Mouse (Mus musculus): ENCODE data around the gene Fbxl13. TPM values are rescaled to one million over a fixed set of nuclear protein-coding genes. Genes with fewer than 3 reads are reported as not detected.

The Fbxl13 gene
- polyA plus RNA-seq, 1 experiment from 2014 or later = 0.32 TPM

DNA sequence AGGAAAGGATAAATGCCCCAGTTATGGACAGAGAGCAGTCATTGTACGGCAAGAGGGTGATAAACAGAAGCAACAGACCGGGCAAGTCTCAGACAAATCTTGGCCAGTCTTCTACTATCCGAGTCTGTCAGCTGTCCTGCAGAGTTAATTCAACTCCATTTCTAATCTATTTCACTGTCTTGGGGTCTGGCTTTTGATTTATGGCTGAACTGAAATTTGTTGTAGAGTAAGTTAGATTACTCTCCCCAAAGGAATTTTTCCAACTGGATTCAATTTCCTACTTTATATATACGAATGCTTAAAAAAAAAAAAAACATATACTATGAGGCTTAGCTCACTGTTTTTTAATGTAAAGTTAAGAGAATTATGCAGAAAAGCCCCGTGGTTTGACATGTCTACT, 158.6 kb downstream of the Fbxl13 start:
- no peaks in the 10 kb centered on the region for H3K27me3 ChIP-seq
- WGBS = 90% methylated on average over 5 of the region's 5 CpGs
- no peaks in the 10 kb centered on the region for H3K36me3 ChIP-seq (replicated peaks)
- no peak overlapping the region for H3K4me2 ChIP-seq
- H3K27ac ChIP-seq = no peak overlapping the region
- H3K9ac ChIP-seq = no peak overlapping the region
- no peaks in the 10 kb centered on the region for H3K9me3 ChIP-seq
- ATAC-seq (ENCODE audit: low FRiP score) = no peak
- H3K4me3 ChIP-seq (replicated peaks) = no peak overlapping the region
- peaks cover 5% of the 10 kb centered on the region; the same call in 1 of the 2 replicates for H3K4me1 ChIP-seq

GRCm38 (mm10) chr5:21485197-21485829, 160.1 kb downstream of the Fbxl13 start:
- Histone ChIP-seq H3K27me3 (no peaks in the 10 kb centered on the region), H3K27ac (no peak overlapping the region), H3K9me3 (no peaks in the 10 kb centered on the region), H3K4me2 (no peak overlapping the region), H3K9ac (no peak overlapping the region), H3K4me1 (peaks cover 5% of the 10 kb centered on the region; the same call in 1 of the 2 replicates), H3K36me3 (replicated peaks) (no peaks in the 10 kb centered on the region), H3K4me3 (replicated peaks) (no peak overlapping the region)
- ATAC-seq (ENCODE audit: low FRiP score) = no peak
- WGBS = 92% methylated on average over 8 of the region's 8 CpGs

DNA sequence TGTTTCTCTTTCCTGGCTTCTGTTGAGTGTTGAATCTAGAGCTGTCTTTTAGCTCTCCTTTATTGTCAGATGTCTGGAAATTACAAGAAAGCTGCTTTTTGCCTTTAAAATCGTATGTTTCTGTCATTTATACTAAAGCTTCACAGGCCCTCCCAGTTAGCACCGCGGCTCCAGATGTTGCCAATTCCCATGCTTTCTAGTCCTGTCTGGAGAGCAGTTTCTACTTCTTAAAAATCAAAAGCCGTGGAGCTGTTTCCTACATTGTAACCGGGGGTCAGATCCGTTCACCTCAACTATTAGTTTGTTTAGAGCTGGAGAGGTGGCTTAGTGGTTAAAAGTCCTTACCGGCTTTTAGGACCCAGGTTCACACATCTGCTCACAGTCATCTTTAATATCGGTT, 162.2 kb downstream of the Fbxl13 start:
- H3K4me3 ChIP-seq (replicated peaks) = no peak overlapping the region
- H3K27me3 ChIP-seq = no peaks in the 10 kb centered on the region
- no peak overlapping the region for H3K4me2 ChIP-seq
- no peak overlapping the region for H3K27ac ChIP-seq
- no peaks in the 10 kb centered on the region for H3K36me3 ChIP-seq (replicated peaks)
- H3K9me3 ChIP-seq = no peaks in the 10 kb centered on the region
- WGBS = 88% methylated on average over 8 of the region's 8 CpGs
- peaks cover 5% of the 10 kb centered on the region; the same call in 1 of the 2 replicates for H3K4me1 ChIP-seq
- no peak overlapping the region for H3K9ac ChIP-seq
- no peak for ATAC-seq (ENCODE audit: low FRiP score)

DNA sequence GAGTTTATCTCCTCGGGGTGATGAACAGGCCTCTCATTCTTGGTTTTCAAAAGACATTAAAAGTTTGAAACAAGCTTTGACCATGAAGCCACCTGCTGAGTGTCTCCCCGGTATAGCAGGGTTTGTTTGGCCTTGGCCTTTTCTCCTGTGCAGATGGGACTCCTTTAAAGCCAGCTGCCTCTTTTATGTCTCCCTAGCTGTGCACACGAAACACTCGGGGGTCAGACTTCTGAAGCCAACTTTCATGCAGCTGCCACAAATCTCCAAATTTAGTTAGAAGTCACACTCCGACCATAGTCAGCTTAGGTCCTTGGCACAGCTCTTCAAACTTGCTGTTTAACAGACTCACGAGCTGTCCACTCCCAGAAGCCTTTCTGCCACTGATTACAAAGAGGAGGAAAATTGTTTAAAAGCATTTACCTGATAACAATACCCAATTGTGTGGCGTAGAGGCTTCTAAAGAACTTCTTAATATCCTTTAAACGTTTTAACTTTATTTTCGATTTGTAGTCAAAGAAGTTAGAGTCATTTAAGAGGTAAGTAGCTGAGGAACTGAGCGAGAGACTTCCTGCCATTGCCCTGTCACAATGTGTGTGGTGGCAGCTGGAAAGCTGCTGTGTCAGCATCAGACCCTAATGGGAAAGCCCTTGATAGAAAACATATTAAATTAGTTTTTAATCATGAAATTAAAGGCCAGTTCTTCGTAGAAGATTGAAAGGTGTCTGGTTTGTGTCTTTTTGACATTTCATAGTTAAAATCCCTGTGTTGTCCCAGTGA, 162.8 kb downstream of the Fbxl13 start:
- Histone ChIP-seq H3K27ac (no peak overlapping the region), H3K4me2 (no peak overlapping the region), H3K36me3 (replicated peaks) (no peaks in the 10 kb centered on the region), H3K9me3 (no peaks in the 10 kb centered on the region), H3K4me1 (peaks cover 5% of the 10 kb centered on the region; the same call in 1 of the 2 replicates), H3K9ac (no peak overlapping the region), H3K4me3 (replicated peaks) (no peak overlapping the region), H3K27me3 (no peaks in the 10 kb centered on the region)
- WGBS = 44% methylated on average over 11 of the region's 11 CpGs
- ATAC-seq (ENCODE audit: low FRiP score) = no peak

GRCm38 (mm10) chr5:21481521-21481920, 163.9 kb downstream of the Fbxl13 start:
- Histone ChIP-seq H3K9ac (no peak overlapping the region), H3K36me3 (replicated peaks) (no peaks in the 10 kb centered on the region), H3K4me3 (replicated peaks) (no peak overlapping the region), H3K4me2 (no peak overlapping the region), H3K4me1 (peaks cover 5% of the 10 kb centered on the region; the same call in 1 of the 2 replicates), H3K9me3 (no peaks in the 10 kb centered on the region), H3K27me3 (no peaks in the 10 kb centered on the region), H3K27ac (no peak overlapping the region)
- ATAC-seq (ENCODE audit: low FRiP score) = no peak
- 91% methylated on average over 6 of the region's 6 CpGs for WGBS

- Histone ChIP-seq H3K4me2 (no peak overlapping the region), H3K9me3 (no peaks in the 10 kb centered on the region), H3K36me3 (replicated peaks) (no peaks in the 10 kb centered on the region), H3K9ac (no peak overlapping the region), H3K27ac (no peak overlapping the region), H3K4me3 (replicated peaks) (no peak overlapping the region), H3K4me1 (peaks cover 5% of the 10 kb centered on the region; the same call in 1 of the 2 replicates), H3K27me3 (no peaks in the 10 kb centered on the region)
- no peak for ATAC-seq (ENCODE audit: low FRiP score)
- 93% methylated on average over 5 of the region's 5 CpGs for WGBS
Observed at GRCm38 (mm10) chr5:21479746-21480145, 165.7 kb downstream of the Fbxl13 start.

GRCm38 (mm10) chr5:21478428-21478827, 167.0 kb downstream of the Fbxl13 start:
- Histone ChIP-seq H3K4me3 (replicated peaks) (no peak overlapping the region), H3K36me3 (replicated peaks) (no peaks in the 10 kb centered on the region), H3K27me3 (no peaks in the 10 kb centered on the region), H3K9me3 (no peaks in the 10 kb centered on the region), H3K4me1 (peaks cover 5% of the 10 kb centered on the region; the same call in 1 of the 2 replicates), H3K4me2 (no peak overlapping the region), H3K9ac (no peak overlapping the region), H3K27ac (no peak overlapping the region)
- ATAC-seq (ENCODE audit: low FRiP score) = no peak
- WGBS = 90% methylated on average over 5 of the region's 5 CpGs

GRCm38 (mm10) chr5:21468100-21468499, 177.3 kb downstream of the Fbxl13 start:
- H3K9me3 ChIP-seq = no peaks in the 10 kb centered on the region
- no peak overlapping the region for H3K4me3 ChIP-seq (replicated peaks)
- H3K4me2 ChIP-seq = no peak overlapping the region
- H3K4me1 ChIP-seq = no peaks in the 10 kb centered on the region
- 90% methylated on average over 12 of the region's 12 CpGs for WGBS
- H3K27ac ChIP-seq = no peak overlapping the region
- H3K36me3 ChIP-seq (replicated peaks) = no peaks in the 10 kb centered on the region
- no peak overlapping the region for H3K9ac ChIP-seq
- H3K27me3 ChIP-seq = no peaks in the 10 kb centered on the region
- ATAC-seq (ENCODE audit: low FRiP score) = no peak

GRCm38 (mm10) chr5:21467387-21467786, 178.0 kb downstream of the Fbxl13 start:
- Histone ChIP-seq H3K4me1 (no peaks in the 10 kb centered on the region), H3K36me3 (replicated peaks) (no peaks in the 10 kb centered on the region), H3K9ac (no peak overlapping the region), H3K9me3 (no peaks in the 10 kb centered on the region), H3K4me2 (no peak overlapping the region), H3K4me3 (replicated peaks) (no peak overlapping the region), H3K27ac (no peak overlapping the region), H3K27me3 (no peaks in the 10 kb centered on the region)
- ATAC-seq (ENCODE audit: low FRiP score) = no peak
- WGBS = 77% methylated on average over 7 of the region's 7 CpGs

GRCm38 (mm10) chr5:21440833-21441530, 204.5 kb downstream of the Fbxl13 start:
- Histone ChIP-seq H3K4me1 (peaks cover 5% of the 10 kb centered on the region), H3K4me3 (replicated peaks) (no peak overlapping the region), H3K4me2 (no peak overlapping the region), H3K27ac (no peak overlapping the region), H3K27me3 (no peaks in the 10 kb centered on the region), H3K36me3 (replicated peaks) (no peaks in the 10 kb centered on the region), H3K9ac (no peak overlapping the region), H3K9me3 (no peaks in the 10 kb centered on the region)
- 78% methylated on average over 8 of the region's 8 CpGs for WGBS
- no peak for ATAC-seq (ENCODE audit: low FRiP score)

- no peak for ATAC-seq (ENCODE audit: low FRiP score)
- no peak overlapping the region for H3K9ac ChIP-seq
- no peak overlapping the region for H3K27ac ChIP-seq
- WGBS = 93% methylated on average over 7 of the region's 7 CpGs
- H3K4me3 ChIP-seq (replicated peaks) = no peak overlapping the region
- H3K9me3 ChIP-seq = no peaks in the 10 kb centered on the region
- H3K27me3 ChIP-seq = no peaks in the 10 kb centered on the region
- H3K36me3 ChIP-seq (replicated peaks) = no peaks in the 10 kb centered on the region
- no peak overlapping the region for H3K4me2 ChIP-seq
- peaks cover 5% of the 10 kb centered on the region for H3K4me1 ChIP-seq
Observed at GRCm38 (mm10) chr5:21439446-21440110, 205.9 kb downstream of the Fbxl13 start.

DNA sequence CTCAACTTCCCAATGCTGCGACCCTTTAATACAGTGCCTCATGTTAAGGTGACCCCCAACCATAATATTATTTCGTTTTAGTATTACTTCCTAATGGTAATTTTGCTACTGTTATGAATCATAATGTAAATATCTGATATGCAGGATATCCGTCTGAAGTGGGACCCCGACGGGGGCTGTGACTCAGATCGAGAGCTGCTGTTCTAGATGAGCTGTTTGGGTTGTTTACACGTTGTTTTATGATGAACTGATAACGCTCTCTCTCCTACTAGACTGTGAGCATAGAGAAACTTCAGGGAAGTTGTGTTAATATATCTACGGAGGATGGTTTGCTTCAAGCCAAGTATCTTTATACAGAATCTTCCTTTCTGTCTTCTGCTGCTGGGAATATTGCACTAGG, 207.0 kb downstream of the Fbxl13 start:
- peaks cover 5% of the 10 kb centered on the region for H3K4me1 ChIP-seq
- H3K36me3 ChIP-seq (replicated peaks) = no peaks in the 10 kb centered on the region
- H3K4me3 ChIP-seq (replicated peaks) = no peak overlapping the region
- H3K9me3 ChIP-seq = no peaks in the 10 kb centered on the region
- H3K27me3 ChIP-seq = no peaks in the 10 kb centered on the region
- WGBS = 95% methylated on average over 9 of the region's 9 CpGs
- H3K27ac ChIP-seq = no peak overlapping the region
- H3K9ac ChIP-seq = no peak overlapping the region
- ATAC-seq (ENCODE audit: low FRiP score) = no peak
- no peak overlapping the region for H3K4me2 ChIP-seq
